Mouse (Mus musculus) mesoderm, embryonic 11.5 days (tissue): ENCODE measurements at regions not wholly inside any gene's neighbourhood (a gene's known extent, or its start where the extent isn't known, plus 50 kb on each side); places are given as distances from the start of the nearest gene placed in this dataset.

Experiments used
- DNase-seq: peaks from one replicate; pipeline ENCODE4 v3.0.0-alpha.2; 2012; ENCODE audit warnings: low read depth, low spot score

DNA sequence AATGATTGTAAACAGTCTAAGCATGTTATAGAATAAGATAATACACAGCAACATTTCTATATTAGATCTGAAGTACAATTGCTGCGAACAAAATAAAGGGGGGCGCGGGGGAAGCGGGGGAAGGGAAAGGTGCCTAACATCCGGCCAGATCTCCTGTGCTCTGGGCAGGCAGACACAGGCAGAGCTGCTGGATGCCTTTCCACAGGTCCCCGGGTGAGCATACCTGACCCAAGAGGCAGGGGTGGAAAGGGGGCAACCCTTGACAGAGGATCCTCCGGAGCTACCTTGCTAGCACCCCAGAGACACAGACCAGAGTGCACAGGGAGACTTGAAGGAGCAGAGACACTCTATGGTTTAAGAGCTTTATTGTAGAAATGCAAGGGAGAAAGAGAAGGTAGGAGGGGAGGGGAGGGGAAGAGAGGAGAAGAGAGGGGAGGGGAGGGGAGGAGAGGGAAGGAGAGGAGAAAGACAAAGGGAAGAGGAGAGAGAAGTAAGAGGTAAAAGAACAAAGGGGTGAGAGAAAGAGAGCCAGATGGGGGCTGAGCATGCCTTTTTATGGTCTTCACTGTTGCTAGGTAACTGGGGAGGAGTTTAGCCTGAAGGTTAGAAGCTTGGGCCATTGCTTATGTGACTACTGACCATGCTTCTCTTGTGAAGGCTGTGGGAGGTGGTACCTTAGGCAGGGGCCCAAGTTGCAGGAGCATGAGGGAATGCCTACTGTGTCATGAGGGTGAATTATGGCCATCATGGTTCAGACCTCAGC is 308.2 kb upstream of the Negr1 start:
- DNase-seq: peak; percentile 20

DNA sequence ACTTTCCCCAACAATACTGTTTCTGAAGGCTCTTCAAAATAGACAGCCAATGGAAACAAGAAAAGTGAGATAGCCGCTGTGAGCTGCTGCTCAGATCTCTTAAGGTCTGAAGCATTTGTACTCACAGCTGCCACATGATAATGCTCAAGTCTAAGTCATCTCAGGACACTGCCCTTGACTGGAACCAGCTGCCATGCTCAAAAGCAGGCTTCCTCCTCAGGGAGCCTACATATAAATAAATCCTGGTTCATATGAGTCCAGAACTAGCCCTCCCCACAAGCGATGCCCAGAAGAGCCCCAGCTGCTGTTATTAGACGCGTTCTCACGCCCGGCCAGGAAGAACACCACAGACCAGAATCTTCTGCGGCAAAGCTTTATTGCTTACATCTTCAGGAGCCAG is 304.9 kb upstream of the Negr1 start:
- DNase-seq: no peak

GRCm38 (mm10) chr3:156264654-156265053 is 296.9 kb upstream of the Negr1 start:
- DNase-seq: no peak

DNA sequence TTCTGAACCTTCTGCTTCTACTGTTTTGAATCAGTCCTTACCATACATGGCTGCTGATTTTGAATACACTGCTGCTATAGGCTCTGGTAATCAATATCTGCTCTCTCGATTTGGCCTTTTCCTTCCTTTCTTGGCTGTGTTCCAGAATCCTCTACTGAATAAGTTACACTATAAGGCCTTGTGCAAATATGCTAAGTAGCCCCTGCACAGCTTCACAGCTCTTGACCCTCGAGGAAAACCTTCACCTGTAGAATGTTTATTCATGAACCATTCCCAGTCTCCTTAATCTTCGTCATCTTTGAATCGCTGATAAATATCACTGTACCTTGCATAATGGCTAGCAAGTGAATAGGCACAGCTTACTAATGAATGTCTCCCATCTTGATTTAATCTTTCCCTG is 293.9 kb upstream of the Negr1 start:
- no peak for DNase-seq

GRCm38 (mm10) chr3:156299984-156300770 is 261.4 kb upstream of the Negr1 start:
- peak; percentile 16 for DNase-seq

DNA sequence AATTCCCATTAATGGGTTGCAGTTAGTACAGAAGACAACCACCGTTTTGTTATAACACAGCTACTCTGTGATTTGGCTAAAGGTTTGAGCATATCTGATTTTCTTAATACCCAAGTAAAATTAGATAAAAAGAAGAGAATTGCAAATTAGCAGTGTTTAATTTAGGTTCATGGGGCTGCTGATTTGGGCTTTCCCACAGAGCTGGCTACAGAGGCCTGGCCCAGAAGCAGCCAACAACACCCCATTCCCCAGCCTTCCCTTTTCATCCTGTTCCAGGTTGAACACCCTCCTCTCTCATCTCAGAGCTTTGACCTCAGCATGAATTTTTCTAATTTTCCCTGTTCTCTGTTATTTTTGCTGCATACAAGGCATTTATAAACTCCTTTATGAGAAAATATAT is 260.3 kb upstream of the Negr1 start:
- no peak for DNase-seq

GRCm38 (mm10) chr3:156301745-156302144 is 259.8 kb upstream of the Negr1 start:
- DNase-seq: no peak

DNA sequence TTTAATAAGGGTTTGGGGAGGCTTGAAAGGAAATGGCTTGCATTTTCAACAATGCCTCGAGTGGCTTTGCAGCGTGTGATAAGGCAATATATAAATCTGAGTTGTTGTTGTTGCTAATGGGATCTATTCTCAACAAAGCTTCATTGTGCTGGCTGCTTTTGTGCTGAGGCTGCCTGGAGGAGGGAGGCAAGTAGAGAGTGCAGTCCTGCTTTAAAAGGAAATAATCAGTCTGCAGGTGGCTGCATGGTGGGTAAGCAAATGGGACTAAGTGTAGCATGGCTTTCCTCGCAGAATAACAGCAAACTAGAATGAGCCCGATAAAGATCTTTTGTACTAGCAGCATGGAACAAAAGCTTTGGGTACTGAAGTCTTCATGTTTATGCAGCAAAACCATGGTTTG is 257.4 kb upstream of the Negr1 start:
- DNase-seq: no peak

DNA sequence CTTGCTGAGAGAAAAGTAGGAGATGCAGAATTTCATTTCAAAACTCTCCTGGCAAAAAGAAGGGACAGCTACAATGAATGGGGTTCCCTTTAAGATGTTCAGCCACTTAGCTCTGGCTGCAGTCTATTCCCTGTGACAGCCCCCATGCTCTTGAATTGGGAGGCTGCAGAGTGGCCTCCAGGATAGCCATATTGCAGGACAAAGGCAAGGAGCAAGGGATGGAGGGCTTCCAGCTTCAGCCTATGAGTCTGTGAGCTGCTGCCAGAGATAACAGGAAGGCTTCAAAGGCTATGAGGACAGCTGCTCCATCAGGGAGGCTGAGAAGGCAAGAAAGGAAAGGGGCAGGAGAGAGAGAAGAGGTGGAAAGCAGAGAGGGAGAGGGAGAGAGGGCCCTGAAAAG is 256.5 kb upstream of the Negr1 start:
- DNase-seq: no peak

DNA sequence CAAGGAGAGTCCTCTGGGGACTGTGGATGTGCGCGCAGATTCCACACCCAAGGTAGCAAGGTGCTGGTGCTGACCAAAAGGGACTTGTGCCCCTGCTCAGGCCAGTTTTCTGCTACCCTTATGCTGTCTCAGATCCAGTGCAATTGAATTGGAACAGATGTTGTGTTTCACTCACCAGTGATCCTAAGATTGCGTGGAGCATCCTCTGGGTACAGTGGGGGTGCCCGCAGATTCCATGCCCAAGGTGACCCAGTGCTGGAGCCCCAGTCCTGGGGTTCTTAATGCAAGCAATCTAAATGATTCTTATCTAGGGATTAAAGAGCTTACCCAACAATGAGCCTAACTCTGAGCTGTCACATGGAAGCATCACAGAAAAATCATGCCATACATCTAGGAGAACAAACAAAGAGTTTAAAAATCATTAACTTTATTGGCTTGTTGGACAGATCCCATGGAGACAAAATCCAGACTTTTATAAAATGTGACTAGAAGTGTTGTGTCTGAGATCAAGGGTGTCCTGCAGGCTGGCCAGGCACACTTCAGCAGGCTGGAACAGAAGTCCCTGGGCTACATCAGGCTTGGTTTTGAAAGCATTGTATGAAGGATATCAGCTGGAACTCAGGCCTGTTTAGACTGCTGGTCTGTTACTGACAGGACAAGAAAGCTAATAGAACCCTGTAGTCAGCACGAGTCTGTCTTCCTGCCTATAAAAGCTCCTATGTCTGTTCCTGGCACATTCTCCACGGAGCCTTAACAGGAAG is 226.4 kb upstream of the Negr1 start:
- DNase-seq: no peak

DNA sequence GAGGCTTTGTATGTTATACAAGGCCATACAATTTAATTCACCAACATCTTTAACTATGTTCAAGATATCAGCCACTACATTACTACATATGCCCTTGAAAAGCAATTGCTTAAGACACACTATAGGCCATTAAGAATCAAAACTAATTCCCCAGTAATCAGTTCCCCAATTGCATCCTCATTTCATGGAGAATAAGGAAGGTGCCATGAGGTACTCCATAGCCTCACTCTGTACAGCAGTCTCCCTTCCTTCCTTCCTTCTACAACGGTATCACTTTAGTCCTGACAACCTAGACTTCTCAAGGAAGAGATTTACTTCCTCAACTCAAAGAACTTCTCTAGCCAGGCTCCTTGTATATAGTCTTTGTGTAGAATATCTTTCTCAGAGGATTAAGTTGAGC is 220.1 kb upstream of the Negr1 start:
- DNase-seq: no peak

DNA sequence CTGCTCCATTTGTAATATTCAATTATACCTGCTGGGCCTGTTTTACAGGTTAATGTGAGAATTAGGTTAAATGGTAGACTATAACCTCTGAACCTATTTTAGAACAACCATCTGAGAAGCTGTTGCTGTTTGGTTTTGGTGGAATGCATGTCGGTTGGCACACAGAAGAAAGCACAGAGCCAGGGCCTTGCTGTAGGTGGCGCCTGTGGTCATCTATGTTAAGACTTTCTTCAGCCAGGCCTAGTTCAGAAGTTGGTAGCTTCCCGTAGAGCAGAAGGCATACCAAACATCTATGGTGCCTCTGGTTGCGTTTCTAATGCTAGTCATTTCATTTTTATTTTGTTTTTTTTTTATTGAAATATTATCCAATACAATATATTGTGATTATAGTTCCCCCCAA is 209.9 kb upstream of the Negr1 start:
- no peak for DNase-seq

GRCm38 (mm10) chr3:156353430-156353829 is 208.2 kb upstream of the Negr1 start:
- DNase-seq: peak; percentile 64

GRCm38 (mm10) chr3:156353841-156354473 is 207.6 kb upstream of the Negr1 start:
- DNase-seq: peak; percentile 21

GRCm38 (mm10) chr3:156368669-156369343 is 192.8 kb upstream of the Negr1 start:
- DNase-seq: no peak

GRCm38 (mm10) chr3:156376717-156377116 is 184.9 kb upstream of the Negr1 start:
- DNase-seq: no peak

- no peak for DNase-seq
These were observed 178.7 kb upstream of the Negr1 start for GRCm38 (mm10) chr3:156382919-156383318.

DNA sequence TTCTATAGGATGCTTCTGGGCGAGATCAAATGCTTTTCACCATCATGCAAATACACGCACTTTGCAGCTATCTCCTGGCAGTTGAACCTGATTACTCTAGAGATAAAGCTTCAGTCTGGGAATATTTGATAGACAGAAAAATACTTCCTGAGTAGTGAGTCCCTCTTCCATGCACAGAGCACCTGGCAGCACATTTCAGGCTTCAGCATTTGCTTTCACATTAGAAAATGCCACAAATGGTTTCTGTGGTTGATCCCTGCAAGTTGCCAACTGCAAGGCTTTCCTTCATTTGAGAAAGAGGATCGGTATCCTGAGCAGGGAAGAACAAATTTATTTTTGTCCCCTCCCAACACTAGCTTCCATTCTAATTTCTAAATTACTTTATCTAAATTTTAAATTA is 155.5 kb upstream of the Negr1 start:
- DNase-seq: no peak

GRCm38 (mm10) chr3:156407112-156407511 is 154.5 kb upstream of the Negr1 start:
- DNase-seq: no peak

DNA sequence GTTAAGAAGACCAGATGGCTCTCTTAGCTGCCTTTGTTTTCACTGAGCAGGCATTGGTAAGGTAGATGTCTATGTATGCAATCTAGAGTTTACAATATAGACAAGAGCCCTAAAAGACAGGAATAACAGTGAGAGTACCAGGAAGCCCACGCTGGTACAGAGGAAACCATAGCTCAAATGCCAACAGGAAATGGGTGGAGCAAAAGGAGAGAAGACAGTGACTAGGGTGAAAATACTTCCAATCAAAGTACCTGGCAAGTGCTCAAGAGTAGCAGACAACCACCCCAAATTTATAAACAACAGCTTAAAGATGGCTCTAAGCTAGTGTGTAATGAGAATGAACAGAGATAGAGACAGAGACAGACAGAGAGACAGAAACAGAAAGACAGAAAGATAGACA is 151.5 kb upstream of the Negr1 start:
- no peak for DNase-seq

GRCm38 (mm10) chr3:156412757-156413156 is 148.8 kb upstream of the Negr1 start:
- DNase-seq: no peak
